Mouse (Mus musculus): ENCODE measurements around the gene Adipor2.
A peak's percentile ranks its signal among the peaks of the same experiment; 100 is the strongest.

Adipor2 gene

DNA sequence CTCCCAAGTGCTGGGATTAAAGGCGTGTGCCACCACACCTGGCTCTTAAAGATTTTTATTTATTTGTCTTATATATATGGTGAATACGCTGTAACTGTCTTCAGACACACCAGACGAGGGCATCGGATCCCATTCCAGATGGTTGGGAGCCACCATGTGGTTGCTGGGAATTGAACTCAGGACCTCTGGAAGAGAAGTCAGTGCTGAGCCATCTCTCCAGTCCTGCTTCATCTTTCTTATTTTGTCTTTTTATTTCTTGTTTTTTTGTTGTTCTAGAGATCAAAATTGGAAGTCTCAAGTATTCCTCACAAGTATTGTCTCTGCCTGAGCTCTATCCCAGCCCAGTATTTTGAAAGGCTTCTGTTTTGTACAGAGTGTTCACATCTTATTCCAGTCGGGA lies 2.9 kb upstream of the Adipor2 start:
- DNase-seq (ENCODE audit: low read depth, low spot score): peak; percentile 31

DNA sequence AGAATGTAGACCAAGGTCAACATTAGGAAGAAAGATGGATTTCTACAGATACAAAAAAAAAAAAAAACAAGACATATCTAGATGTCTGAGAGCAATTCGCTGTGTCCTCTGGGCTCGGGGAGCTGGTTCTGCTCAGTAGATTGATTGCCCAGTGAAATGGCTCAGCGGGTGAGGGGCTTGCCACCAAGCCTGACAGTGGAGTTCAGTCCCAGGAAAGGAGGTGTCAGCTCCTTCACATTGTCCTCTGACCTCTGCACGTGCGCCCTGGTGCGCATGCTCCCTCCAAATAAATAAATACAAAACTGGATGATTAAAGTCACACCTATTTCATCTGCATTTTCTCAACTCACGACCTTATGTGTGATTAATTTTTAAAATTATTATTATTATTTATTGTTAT lies 1.9 kb upstream of the Adipor2 start:
- DNase-seq (ENCODE audit: low read depth, low spot score): no peak

DNA sequence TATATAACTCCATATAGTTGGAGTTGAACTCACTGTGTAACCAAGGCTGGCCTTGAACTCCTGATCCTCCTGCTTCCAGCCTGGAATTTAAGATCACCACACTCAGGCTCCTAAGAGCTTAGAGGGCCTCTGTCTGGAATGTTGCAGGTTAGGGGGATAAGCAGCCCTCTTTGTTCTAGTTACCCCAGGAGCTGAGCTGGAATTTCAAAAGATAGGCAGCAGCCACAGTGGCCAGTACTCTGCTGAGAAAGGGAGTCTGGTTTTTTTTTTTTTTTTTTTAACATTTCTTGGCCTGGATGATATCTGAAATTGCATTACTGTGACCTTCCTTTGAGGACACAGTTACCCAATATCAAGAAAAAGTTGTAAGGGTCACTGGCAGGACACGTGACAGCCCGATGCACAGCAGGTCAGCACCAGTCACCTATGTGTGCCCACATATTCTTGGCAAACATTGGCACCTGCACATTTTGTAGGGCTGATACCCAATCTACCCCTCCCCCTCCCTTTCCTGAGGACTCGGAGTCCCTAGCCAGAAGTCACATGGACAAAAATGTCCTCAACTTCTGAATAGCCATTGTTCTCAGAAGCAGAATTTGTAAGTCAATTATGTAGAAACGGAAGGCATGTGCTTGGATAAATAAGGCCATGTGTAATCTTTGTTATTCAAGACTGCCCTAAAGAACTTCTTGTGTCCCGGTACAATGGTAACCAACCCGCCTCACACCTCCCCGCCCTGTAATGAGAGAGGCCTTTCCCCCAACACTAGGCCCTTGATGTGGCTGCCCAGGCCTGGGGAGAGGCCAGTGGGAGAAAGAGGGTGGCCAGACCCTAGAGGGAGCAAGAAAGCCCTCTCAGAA lies 1.1 kb upstream of the Adipor2 start:
- DNase-seq (ENCODE audit: low read depth, low spot score): no peak

DNA sequence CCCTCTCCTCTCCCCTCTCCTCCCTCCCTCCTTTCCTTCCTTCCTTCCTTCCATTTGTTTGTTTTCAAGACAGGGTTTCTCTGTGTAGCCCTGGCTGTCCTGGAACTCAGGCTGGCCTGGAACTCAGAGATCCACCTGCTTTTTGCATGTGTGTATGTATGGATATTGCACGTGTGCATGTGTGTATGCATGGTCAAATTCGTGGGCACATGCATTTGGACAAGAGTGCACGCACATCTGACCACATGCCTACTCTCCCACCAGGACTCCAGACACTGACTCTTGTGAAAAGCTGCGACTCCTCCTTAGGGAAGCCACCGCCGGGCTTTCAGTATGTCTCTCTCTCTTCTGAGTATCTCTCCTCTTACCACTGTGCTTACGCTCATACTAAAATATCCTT lies 317 bp upstream of the Adipor2 start:
- DNase-seq (ENCODE audit: low read depth, low spot score): no peak

DNA sequence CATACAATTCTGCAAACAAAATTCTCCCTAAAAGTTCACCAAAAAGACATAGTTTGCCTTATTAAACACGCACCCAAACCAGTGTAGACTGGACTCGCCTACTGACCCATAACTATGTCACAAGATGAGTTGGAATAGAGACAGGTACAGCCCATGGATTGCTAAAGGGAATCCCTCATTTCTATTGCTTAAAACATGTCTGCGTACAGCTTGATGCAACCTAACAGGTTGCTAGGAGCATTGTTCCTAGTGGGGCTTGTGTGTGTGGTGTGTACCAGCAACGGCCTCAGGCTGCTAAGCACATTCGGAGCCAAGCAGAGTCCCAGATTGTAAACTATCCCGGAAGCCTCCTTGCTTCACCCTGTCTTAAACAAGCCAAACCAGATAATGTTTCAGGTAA lies 861 bp downstream of the Adipor2 start:
- DNase-seq (ENCODE audit: low read depth, low spot score): no peak

DNA sequence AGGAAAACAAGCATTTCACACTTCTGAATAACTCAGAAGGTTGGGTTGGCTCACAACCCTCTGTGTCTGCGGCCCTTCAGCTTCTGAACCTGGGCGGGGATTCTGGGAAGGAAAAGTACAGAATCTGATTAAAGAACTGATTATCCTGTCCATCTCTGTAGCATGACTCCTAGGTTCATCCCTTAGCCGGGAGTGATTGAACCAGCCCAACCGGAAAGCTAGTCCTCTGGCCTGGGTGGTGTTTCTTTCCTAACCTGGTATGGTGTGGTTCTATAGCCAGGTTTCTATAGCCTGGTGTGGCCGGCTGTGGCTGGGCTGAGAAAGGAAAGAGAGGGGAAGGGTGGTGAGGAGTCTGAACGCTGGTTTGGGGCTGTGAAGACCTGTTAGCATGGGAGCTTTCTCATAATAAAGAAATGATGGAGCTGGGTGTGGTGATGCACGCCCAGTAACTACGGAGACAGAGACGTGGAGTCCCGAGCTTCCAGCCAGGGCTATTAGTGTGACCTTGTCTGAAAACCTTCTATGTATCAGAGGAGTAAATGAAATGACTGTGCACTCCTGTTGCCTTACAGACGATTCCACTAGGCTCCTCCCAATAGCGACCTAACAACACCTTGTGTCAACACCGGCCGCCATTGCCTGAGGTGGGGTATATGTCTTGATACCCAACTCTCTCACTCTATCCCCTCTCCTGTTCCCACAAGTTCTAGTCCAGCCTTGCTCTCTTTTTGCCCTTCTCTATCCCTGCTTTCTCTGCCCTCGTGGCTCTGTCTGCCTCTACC lies 3.1 kb downstream of the Adipor2 start:
- no peak for DNase-seq (ENCODE audit: low read depth, low spot score)

- no peak for DNase-seq (ENCODE audit: low read depth, low spot score)
Observed at GRCm38 (mm10) chr6:119412588-119412987, 4.9 kb downstream of the Adipor2 start.

GRCm38 (mm10) chr6:119411511-119411910 lies 6.0 kb downstream of the Adipor2 start:
- no peak for DNase-seq (ENCODE audit: low read depth, low spot score)

DNA sequence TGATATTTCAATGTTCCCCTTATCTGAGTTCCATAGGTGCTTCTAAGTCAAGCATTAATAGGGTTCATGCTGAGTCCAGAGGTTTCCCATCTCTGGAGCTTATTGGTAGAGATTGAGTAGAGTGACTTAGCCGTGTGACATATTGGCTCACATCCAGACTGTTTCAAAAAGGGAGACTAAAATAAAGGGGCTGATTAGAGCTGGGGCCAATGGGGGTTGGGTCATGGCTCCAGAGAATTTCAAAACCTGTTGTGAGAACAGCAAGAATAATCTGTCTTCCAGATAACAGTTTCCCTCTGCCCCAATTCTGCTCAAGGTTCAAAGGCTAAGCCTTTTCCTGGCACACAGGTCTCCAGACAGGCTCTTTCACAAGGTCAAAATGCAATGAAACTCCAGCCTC lies 7.7 kb downstream of the Adipor2 start:
- no peak for DNase-seq (ENCODE audit: low read depth, low spot score)

- peak; percentile 48 for DNase-seq (ENCODE audit: low read depth, low spot score)
Observed at GRCm38 (mm10) chr6:119408582-119408981, 8.9 kb downstream of the Adipor2 start.

DNA sequence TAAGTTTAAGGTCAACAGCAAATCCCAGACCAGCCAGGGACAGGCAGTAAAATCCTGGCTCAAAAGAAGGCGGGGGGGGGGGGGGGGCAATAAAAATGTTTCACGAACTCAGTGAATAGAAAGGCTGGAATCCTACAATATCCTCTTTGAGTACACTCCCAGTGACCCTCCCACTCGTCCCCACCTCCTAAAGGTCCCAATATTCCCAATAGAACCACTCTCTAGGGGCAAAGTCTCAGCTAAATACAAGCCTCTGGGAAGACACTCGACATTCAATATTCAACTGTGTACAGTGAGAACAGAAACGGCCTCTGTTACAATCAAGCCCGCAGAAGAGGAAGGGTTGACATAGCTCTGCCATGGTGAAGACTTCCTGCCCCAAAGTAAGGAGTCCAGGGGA lies 9.7 kb downstream of the Adipor2 start:
- DNase-seq (ENCODE audit: low read depth, low spot score): no peak

DNA sequence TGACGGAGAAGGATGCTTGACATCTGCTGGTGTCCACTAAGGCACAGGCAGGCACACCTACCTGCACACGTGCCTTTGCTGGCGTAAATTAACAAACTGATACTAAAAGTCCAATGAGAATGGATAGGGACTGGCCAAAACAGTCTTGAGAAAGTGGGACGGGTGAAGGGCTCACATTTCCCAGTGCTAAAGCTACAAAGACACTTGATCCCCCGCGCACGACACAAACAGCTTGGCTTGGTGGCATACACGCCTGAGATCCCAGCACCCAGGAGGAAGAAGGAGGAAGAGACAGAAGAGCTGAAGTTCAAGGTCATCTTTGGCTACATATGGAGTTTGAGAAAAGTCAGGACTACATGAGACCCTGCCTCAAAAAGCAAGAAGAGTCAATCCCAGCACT lies 11.0 kb downstream of the Adipor2 start:
- DNase-seq (ENCODE audit: low read depth, low spot score): no peak

DNA sequence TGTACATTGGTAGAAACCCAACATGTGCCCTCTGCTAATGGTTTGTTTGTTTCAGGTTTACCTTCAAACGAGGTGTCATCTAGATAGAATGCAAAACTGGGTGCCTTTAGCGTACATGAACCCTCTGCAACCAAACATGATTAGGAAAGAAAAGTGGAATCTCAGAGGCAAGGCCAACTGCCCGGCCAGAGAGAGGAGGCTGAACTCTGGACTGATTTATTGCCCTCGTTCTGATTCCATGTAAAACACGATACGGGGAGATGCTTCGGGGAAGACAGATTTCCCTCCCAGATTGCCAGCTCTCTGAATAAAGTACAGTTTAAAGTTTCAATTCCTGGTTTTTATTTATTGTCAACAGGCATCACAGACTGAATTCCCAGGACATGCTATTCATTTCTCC lies 12.2 kb downstream of the Adipor2 start:
- DNase-seq (ENCODE audit: low read depth, low spot score): no peak

- no peak for DNase-seq (ENCODE audit: low read depth, low spot score)
Observed at GRCm38 (mm10) chr6:119404854-119405253, 12.7 kb downstream of the Adipor2 start.

DNA sequence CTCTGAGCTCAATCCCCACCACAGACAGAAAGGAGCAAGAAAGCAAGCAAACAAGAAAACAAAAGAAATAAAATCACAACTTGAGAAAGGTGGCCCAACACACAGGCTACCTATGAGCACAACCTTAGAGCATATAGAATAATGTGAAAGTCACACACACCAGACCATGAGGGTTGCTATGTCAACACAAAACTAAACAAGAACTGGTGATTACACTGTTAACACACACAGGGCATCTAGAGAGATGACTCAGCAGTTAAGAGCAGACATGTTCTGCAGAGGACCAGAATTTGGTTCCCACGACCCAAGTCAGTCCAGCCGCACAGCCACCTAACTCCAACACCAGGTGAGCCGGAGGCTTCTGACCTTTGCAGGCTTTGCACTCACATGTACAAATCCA lies 14.5 kb downstream of the Adipor2 start:
- no peak for DNase-seq (ENCODE audit: low read depth, low spot score)

GRCm38 (mm10) chr6:119401545-119402304 lies 15.8 kb downstream of the Adipor2 start:
- DNase-seq (ENCODE audit: low read depth, low spot score): peak; percentile 34

- no peak for DNase-seq (ENCODE audit: low read depth, low spot score)
Observed at GRCm38 (mm10) chr6:119400649-119401048, 16.9 kb downstream of the Adipor2 start.

DNA sequence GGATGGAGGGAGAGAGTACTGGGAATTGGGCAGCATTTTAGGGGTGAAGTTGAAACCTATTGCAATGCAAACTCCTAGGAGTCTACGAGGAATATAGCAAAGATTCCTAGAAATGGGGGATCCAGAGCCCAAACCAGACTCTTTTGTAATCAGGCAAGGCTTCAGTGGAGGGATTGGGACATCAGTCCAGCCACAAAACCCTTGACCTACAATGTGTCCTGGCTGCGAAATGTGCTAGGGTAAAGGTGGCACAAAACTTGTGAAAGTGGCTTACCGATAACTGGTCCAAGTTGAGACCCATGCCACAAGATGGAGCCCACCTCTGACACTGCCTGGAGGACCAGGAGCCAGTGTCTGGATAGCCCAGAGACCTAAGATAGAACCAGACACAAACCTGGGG lies 18.1 kb downstream of the Adipor2 start:
- DNase-seq (ENCODE audit: low read depth, low spot score): no peak

DNA sequence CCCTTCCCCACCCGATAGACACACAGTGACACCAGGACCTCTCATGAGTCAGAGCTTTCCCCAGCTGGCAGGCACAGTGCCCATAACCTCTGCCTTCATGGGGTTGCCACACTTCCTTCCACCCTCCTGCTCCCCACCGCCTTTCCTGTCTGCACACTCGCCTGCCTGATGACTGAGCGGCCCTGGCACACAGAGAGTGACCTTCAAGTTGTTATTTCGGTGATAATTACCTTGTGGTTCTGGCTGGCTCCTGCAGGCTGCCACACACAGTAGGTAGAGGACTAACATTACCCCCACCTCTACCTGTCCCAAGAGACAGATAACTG lies 21.2 kb downstream of the Adipor2 start:
- DNase-seq (ENCODE audit: low read depth, low spot score): peak; percentile 63

DNA sequence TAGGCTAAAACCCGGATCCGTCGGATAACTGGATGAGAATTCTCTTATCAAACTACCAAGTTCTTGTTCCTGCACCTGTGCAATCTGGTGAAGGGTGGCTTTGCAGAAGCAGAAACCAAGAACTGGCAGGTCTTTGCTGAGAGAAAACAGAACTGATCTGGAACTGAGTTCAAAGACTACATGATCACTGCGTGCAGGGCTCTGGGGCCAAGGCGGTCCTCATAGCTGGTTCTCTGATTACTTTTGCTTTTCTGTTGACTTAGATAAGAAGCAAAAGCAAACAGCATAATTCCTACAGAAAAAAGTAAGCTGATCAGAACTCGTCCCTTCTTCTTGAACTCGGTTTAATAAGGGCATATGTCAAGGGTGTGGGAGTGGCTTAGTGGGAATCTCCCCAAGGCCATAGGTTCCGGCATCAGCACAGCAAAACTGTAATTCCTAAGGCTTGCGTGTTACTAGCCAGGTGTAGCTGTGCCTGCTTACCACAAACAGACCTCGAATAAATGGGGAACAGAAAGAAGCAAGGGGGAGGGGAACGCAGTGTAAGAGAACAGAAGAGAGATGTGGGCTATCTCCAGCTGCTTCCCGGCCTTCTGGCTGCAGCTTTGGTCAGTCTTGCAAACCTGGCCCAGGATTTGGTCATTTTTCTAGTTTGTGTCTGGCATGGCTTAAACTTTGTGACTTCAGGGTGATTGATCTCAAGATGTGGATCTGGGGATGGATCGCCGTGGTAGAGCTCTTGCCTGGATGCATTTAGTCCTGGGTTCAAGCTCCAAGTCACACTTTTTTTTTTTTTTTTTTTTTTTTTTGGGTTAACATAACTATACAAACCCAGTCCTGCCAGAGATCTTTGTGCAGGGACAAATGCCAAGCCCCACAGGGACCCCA lies 21.8 kb downstream of the Adipor2 start:
- DNase-seq (ENCODE audit: low read depth, low spot score): peak; percentile 59

DNA sequence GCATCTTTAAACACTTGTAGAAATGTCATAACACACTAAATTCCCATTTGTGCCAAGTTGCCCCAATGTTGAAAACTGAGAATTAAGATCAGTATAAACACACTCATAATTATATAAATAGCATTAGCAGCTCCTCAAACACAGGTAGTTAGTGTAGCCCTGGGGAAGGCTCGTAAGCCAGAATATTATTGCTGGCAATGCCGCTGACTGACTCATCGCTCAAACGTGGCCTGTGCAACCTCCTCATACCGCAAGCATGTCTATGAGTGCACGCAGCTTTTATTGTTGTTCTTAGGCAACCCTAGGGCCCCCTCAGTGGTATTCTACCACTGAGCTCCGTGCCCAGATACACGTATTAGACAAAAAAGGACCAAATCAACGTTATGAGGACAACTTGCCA lies 24.7 kb downstream of the Adipor2 start:
- no peak for DNase-seq (ENCODE audit: low read depth, low spot score)

Data from CD4-positive, CD25-positive, alpha-beta regulatory T cell, adult 2 months (primary cell).